Mouse (Mus musculus) cerebellum, adult 2 months (tissue): Measurements from ENCODE around the gene 1700029I15Rik.

Source experiments
- CTCF ChIP-seq: fragments of 200-500 bp; IDR thresholded peaks from 2 replicates; pipeline ENCODE4 v1.5.1; 2011; ENCODE audit warnings: low read depth, mild to moderate bottlenecking, control low read depth, low read length, moderate library complexity, borderline replicate concordance; ENCODE audit not compliant: insufficient read depth
- POLR2A ChIP-seq: fragments of 200-500 bp; IDR thresholded peaks from 2 replicates; pipeline ENCODE4 v1.6.1; 2011; ENCODE audit warnings: low read length, control low read depth, borderline replicate concordance; ENCODE audit not compliant: insufficient read depth

DNA sequence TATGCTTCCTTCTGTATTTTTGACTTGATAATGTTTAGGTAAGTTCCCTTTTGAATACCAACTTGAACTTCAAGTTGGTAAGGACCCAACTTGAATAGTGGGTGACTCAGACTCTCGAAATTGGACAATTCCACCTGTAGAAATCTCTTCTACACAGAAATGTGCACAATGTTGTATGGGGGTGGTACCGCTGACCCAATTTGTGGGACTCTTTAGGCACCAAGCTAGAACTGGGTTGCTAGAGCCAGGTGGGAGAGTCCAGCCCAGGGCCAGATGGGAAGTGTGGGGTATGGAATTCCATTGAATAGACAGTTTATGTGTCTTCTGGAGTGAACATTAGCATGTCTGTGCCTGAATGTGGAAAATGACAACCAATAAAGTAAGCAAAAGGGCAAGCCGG, 13.2 kb downstream of the 1700029I15Rik start:
- TF ChIP-seq CTCF (no peak), POLR2A (no peak)
